Mouse (Mus musculus): ENCODE data around the gene Kcnh2.

DNA sequence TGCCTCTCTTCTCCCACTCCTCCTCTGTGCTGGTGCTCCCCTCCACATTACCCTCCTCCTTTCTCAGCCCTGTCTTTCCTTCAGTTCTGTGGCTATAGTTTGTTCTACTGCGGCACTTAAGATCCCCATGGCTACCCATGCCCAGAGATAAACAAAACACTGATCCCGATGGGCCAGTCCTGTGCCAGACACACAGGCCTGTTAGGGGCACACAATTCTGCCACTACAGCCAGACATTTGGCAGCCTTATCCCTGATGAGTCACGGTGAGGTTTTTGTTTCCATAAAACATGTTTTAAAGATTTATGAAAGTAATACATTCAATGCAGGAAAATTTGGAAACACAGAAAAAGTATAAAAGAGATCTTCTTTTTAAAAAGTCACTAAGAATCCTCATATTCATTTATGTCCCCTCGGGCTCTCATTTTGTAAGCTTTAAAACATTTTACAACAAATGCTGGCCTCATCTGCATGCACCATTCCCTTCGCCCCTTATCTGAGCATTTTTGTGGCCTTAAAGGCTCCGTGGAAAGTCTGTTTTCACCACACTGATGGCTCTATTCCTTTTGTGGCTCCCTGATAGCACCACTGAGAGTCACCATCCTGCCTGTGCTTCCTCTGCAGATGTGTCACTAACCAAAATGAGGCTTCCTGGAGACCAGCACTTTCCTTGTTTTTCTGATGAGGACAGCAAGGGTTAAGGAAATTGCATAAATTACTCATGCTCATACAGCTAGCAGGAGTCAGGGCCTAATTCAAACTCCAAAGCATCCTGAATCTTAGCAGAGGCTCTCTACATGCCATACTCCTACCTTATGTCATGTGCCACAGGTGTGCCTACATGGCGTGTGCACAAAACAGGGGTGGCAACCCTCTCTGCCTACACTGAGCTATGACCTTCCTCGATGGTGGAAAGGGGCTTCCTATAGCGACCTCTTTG is 77.5 kb downstream of the Kcnh2 start:
- no peak for TF ChIP-seq CTCF (IDR thresholded peaks at IDR 0.05; ENCODE audit: extremely low read depth, insufficient read length, insufficient replicate concordance, low read depth, low read length)
- no peak for TF ChIP-seq POLR2A (IDR thresholded peaks at IDR 0.05; ENCODE audit: low read depth, low read length)

Data from small intestine, adult 2 months (tissue).